Mouse (Mus musculus) Muller cell, postnatal 12 days (primary cell): Measurements from ENCODE around the gene Nxf1.
"Not testable (repeated sequence)": the region's sequence is repeated elsewhere in the genome, so short reads cannot be mapped to it uniquely, and the experiment has no call there.

ENCODE experiments used
- DNase-seq: peaks from one replicate; pipeline ENCODE4 v3.0.0-alpha.2; 2015; ENCODE audit errors: inconsistent ontology term

Gene Nxf1

GRCm38 (mm10) chr19:8756635-8757387, at the start of gene Nxf1:
Nxf1 (plus strand) TSS chr19:8757073.
- DNase-seq, result peak; percentile 97

DNA sequence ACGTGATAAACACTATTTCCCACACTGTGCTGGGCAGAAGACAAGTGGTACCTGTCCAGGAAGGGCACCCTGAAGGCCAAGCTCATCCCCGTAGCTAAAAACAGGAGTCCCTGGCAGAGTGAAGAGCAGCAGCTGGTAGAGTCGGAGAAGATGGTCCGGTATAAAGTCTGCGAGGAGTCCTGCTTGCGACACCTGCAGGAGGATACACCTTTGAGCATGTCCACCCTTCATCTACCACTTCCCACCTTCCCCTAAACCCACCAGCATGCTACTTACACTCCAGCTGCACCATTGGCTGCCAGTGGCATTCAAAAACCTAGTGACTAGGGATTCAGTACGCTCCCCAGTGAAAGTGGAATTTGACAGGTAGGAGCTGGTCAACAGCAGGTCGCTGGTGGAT, 47.9 kb upstream of the Nxf1 start:
- no peak for DNase-seq

DNA sequence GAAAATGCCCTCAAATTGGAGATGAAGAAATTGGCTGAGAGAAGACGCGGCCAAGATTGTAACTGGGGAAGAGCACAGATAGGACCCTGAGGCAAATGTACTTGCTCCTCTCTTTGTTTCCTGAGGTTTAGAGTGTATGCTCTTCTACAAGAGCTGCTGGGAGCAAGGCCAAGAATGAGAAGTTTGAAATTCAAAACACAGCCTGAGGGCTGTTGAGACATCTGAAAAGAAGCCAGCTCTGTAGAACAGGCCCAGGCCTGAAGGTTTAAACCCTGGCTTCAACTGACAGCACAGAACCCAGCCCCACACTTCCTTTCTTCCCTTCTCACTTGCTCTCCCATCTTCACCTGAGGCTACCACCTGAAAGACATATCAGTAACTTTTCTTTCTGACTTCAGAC, 46.8 kb upstream of the Nxf1 start:
- peak; percentile 85 for DNase-seq

- DNase-seq, result no peak
These were observed 45.4 kb upstream of the Nxf1 start for GRCm38 (mm10) chr19:8711506-8711905.

DNA sequence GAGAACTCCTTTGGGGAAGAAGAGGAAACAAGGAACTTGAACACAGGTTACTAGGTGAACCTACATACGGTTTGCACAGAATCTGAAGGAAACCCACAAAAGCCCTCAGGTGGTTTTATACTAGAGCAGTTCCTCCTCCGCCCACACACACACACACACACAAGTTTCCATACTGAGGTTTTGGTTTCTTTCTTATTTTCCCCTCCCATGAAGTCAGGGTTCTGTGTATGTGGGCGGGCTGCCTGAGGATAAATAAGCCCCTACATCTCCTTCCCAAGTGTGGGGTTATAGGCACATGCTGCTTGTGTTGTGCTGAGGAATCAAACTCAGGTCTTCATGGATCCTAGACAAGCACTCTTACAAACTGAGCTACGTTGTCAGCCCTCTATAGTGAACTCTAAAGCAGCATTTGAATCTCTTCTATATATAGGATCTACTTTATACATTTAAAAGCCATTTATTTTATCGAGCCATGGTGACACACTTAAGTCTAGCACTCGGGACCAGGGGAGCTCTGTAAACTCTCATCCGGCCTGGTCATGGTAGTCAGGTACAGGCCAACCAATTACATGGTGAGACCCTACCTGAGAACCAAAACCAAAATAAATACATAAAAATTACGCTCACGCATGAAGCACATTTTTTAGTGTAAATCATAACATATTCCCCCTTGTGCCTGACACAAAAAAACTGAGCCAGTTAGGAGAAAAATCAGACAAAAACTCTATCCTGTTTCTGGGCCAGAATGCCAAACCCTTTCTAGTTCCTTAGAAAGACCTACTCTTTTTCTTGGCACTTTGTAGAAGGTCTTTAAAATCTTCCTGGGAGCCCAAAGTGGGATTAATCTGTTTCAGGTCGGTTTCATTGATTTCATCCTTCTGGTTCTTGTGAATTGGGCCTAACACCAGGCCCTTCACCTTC, 44.7 kb upstream of the Nxf1 start:
- DNase-seq, result peak; percentile 22

- peak; percentile 86 for DNase-seq
These were observed 44.0 kb upstream of the Nxf1 start for GRCm38 (mm10) chr19:8712870-8713305.

DNA sequence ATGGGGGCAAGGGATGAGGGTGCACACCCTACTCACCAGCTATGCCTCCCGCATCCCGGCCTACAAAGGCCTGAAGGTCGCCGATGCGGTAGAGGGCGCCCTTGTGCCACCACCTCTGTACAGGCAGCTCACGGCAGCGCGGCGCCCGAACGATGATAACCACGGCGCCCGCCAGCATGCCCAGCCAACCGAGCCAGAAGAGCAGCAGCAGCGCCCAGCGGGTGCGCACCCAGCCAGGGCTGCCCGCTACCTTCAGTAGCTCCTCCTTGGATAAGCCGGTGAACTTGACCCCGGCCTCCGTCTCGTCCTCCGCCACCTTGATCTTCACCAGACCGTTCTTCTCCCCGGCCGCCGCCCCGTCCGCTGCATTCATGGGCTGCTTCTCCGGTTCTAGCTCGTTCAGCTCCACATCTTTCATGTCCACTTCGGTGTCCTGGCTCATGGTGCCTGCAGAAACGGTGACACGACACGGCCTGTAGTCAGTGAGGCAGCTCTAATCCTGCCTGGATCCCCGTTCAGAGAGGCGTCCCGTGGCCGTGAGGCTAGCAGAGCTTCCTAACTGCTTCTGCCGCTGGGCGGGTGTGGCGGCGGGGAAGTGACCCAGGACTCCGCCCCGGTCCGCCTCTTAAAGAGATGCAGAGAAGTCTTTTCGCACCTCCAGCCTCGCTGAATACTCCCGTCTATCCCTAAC, 43.4 kb upstream of the Nxf1 start:
- DNase-seq, result peak; percentile 93

- DNase-seq, result peak; percentile 93
These were observed 42.7 kb upstream of the Nxf1 start for GRCm38 (mm10) chr19:8713997-8714652.

DNA sequence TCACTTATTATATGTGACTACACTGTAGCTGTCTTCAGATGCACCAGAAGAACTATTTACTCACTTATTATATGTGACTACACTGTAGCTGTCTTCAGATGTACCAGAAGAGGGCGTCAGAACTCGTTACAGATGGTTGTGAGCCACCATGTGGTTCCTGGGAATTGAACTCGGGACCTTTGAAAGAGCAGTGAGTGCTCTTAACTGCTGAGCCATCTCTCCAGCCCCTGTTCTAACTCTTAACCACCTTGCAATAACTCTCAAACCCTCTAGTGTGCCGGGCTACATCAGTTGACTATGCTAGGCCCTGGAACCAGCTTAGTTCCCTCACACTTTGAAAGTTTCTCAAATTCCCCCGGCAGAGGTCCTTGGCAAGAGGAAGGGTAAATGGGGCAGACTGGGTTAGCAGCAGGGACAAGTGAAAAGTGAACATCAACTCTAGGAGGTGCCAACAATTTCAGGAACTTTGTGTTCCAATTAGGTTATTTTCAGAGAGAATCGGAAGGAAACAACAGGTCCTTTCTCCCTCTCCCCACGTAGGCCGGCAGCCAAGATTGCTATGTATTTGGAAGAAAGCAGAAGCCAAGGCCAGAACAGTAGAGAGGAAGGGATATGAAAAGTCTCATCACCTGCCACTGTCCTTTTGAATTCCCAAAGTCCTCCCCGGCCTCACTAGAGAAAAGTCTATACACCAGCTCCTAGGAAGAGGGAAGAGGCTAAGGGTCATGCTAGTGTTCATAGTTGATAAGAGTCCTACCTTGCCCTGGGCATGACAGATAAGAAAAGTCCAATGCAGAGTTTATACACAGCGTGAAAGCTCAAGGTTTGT, 42.0 kb upstream of the Nxf1 start:
- peak; percentile 92 for DNase-seq

DNA sequence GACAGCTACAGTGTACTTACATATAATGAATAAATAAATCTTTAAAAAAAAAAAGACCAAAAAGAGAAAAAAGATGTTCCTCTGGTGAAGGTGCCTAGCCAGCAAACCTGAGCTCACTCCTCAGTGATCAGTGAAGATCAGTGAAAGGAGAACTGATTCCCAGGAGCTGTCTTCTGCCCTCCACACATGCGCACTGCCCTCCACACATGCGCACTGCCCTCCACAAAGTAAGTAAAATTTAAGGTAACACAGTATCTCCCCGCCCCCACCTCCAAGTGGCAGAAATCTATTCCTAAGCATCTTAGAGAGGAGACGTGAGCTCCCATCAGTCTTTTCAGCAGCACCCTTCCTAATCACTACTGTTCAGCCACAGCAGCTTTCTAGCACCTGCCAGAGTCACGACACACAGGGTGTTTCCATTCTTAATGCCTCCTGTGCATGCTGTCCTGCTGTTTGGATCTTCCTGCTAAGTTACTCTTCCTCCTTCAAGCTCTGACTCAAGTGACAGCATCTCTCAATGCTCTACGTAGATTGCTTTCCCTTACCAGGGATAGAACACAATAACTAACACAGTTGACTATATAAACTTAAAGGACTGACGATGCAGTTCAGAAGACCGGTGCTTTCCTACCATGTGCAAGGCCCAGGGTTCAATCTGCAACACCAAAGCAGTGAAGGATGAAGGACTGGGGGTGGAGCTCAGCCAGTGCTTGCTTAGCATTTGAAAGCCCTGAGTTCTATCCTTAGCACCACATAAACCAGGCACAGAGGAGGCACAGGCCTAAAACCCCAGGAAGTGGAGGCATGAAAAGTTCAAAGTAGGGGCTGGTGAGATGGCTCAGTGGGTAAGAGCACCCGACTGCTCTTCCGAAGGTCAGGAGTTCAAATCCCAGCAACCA, 40.8 kb upstream of the Nxf1 start:
- no peak for DNase-seq

DNA sequence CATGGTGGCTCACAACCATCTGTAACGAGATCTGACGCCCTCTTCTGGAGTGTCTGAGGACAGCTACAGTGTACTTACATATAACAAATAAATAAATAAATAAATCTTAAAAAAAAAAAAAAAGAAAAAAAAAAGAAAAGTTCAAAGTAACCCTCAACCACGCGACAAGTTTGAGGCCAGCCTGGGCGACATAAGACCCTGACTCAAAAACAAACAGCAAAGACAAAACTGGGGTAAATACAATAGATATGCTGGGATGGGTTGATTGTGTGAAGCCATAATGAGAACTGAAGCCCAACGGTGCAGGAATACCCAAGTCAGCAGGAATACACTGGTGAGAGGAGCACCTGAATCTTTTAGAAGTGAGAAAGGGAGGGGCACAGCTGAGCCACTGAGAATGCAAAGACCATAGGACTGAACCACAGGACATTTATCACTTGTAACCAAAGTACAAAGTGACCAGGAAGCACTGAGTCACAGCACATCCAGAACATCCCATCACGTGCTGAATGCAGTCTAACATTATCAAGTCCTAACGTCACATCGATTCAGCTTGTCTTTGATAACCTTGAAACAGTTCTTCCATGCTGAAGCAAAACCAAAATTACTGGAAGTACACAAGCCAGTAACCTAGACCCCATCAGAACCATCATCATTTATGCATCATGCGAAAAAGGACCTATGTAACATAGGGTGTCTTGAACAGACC, 40.0 kb upstream of the Nxf1 start:
- DNase-seq, result no peak

GRCm38 (mm10) chr19:8718357-8718756, 38.5 kb upstream of the Nxf1 start:
- DNase-seq, result peak; percentile 46

GRCm38 (mm10) chr19:8719037-8719436, 37.8 kb upstream of the Nxf1 start:
- DNase-seq, result not testable (repeated sequence)

GRCm38 (mm10) chr19:8721378-8721777, 35.5 kb upstream of the Nxf1 start:
- no peak for DNase-seq

DNA sequence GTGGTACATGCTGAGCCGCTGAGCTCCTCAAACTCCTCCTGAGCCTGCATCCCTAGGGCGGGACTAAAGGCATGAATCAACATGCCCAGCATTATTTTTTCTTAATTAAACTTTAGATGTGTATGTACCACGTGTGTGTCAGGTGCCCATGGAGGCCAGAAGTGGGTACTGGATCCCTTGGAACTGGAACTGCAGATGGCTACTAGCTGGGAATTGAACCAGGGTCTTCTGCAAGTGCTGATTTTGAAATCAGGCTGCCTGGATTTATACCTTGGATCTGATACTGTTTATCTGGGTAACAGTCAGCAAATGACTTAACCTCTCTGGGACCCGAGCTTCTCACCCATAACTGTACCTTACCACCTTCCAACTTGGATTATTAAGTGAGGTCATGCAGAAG, 34.9 kb upstream of the Nxf1 start:
- DNase-seq, result no peak

- DNase-seq, result no peak
These were observed 34.3 kb upstream of the Nxf1 start for GRCm38 (mm10) chr19:8722559-8722906.

GRCm38 (mm10) chr19:8722907-8723573, 33.8 kb upstream of the Nxf1 start, which contains the start of gene Slc3a2:
Slc3a2 (minus strand) TSS chr19:8723369.
- DNase-seq, result peak; percentile 96

- DNase-seq, result no peak
These were observed 33.1 kb upstream of the Nxf1 start for GRCm38 (mm10) chr19:8723574-8724346.
